Mouse (Mus musculus): ENCODE measurements at regions not wholly inside any gene's neighbourhood (a gene's known extent, or its start where the extent isn't known, plus 50 kb on each side); places are given as distances from the start of the nearest gene placed in this dataset.

- no peak for DNase-seq (ENCODE audit: extremely low read depth, low read depth)
These were observed 340.9 kb downstream of the Sox9 start for GRCm38 (mm10) chr11:113122964-113123363.

GRCm38 (mm10) chr11:113125832-113126231 is 343.8 kb downstream of the Sox9 start:
- DNase-seq (ENCODE audit: extremely low read depth, low read depth) = no peak

DNA sequence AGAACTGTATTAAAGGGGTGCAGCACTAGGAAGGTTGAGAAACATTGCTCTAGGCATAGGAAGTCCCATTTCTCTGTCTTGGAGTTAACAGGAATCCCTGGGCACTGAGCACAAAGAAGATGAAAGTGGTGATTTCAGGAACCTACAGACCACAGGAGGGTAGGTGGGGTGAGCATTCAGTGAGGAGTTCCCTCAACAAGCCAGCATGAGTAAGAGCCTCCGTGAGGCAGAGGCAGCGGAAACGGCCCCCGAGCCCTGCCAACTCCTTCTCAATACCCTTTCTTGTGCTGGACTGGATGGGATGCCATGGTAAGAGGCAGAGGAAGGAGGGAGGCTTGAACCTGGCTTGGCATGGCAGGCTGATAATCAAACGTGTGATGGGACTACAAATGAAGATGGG is 347.2 kb downstream of the Sox9 start:
- DNase-seq (ENCODE audit: extremely low read depth, low read depth) = no peak

- no peak for DNase-seq (ENCODE audit: extremely low read depth, low read depth)
These were observed 348.0 kb downstream of the Sox9 start for GRCm38 (mm10) chr11:113129975-113130374.

GRCm38 (mm10) chr11:113132078-113133064 is 350.3 kb downstream of the Sox9 start:
- no peak for DNase-seq (ENCODE audit: extremely low read depth, low read depth)

DNA sequence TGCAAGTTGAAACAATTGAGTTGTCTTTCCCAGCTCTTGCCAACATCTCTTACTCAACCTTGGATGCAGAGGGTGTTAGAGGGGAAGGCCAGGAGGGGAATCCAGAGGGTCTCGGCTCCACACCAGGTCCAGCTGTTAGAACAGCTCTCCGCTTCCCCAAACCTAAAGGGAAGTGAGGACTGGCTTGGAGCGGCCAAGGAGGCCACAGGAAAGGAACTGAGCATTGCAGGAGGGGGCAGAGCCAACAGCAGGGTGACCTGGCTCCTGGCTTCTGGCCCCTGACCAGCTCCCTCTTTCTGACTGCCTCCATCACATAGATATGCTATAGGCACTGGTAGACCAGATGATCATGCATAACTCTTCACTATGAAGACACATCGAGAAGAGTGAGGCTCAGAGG is 351.4 kb downstream of the Sox9 start:
- no peak for DNase-seq (ENCODE audit: extremely low read depth, low read depth)

- DNase-seq (ENCODE audit: extremely low read depth, low read depth) = no peak
These were observed 353.2 kb downstream of the Sox9 start for GRCm38 (mm10) chr11:113135261-113135660.

- no peak for DNase-seq (ENCODE audit: extremely low read depth, low read depth)
These were observed 356.4 kb downstream of the Sox9 start for GRCm38 (mm10) chr11:113138462-113138861.

DNA sequence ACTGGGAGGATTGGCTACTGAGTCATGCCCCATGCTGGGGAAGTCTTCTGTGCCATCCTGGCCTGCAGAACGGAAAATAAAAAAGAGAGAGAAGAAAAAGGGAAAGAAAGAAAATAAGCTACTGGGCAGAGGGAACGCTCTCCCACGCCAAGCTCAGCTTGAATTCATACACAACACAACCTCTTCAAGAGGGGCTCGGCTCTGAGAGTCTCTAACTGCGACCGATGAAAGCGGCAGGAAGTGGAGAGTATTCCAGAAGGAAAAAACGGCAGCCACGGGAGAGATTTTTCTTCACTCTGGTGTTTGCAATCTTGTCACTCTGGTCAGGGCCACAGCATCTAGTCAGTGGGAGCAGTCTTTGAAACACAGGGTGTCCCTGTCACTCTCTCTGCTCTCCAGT is 358.6 kb downstream of the Sox9 start:
- DNase-seq (ENCODE audit: extremely low read depth, low read depth) = no peak

DNA sequence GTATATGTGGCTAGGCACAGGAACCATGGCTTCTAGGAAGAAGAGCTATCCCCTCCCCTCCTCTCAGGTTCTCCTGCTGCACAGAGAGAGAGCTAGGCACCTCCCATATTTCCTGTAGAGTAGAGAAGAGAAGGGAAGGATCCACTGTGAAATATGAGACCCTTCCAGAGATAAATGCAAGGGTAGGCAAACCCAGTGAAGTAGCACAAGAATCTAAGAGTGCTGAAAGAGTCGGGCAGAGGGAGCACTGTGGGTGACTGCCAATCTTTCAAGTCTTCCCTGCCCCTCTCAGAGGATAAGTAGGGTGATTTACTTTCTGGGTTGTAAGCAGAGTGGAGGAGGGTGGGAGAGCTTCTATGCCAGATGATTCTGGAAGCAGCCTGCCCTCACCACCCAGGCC is 360.8 kb downstream of the Sox9 start:
- DNase-seq (ENCODE audit: extremely low read depth, low read depth) = no peak

- DNase-seq (ENCODE audit: extremely low read depth, low read depth) = no peak
These were observed 362.0 kb downstream of the Sox9 start for GRCm38 (mm10) chr11:113143839-113144627.

- DNase-seq (ENCODE audit: extremely low read depth, low read depth) = no peak
These were observed 363.7 kb downstream of the Sox9 start for GRCm38 (mm10) chr11:113145721-113146120.

GRCm38 (mm10) chr11:113146762-113147161 is 364.7 kb downstream of the Sox9 start:
- DNase-seq (ENCODE audit: extremely low read depth, low read depth) = no peak

DNA sequence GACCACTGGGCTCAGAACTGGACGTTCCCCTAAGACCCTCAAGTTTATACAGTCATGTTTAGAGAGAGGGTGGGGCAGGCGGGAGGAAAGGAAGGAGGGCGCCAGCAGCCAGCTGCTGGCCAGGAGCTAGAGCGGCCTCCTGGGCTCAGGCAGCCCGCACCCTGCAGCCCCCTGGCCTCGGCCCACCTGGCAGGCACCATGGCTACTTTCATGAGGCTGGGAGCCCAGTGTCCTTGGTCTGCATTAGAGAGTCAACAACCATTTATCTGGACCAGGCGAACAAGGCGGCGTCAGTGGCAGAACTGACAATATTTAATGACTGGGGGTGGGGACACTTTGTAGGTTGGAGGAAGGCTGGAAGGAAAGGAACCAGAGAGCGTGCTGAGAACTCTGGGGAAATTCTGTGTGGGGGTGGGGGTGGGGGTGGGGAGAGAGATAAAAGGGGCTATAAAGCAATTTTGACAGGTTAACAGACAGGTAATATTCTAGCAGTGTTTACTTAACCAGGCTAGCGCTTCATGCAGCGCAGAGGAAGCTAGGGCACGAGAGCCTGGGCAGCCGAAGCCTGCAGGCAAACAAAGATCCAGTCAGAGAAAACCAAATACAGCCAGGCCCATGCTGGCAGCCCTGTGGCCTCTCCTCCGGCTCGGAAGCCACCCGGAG is 365.6 kb downstream of the Sox9 start:
- no peak for DNase-seq (ENCODE audit: extremely low read depth, low read depth)

GRCm38 (mm10) chr11:113148198-113148537 is 366.1 kb downstream of the Sox9 start:
- DNase-seq (ENCODE audit: extremely low read depth, low read depth) = no peak

- no peak for DNase-seq (ENCODE audit: extremely low read depth, low read depth)
These were observed 373.5 kb downstream of the Sox9 start for GRCm38 (mm10) chr11:113155515-113155914.

GRCm38 (mm10) chr11:113163941-113164340 is 381.9 kb downstream of the Sox9 start:
- no peak for DNase-seq (ENCODE audit: extremely low read depth, low read depth)

GRCm38 (mm10) chr11:113164510-113164909 is 382.5 kb downstream of the Sox9 start:
- no peak for DNase-seq (ENCODE audit: extremely low read depth, low read depth)

- no peak for DNase-seq (ENCODE audit: extremely low read depth, low read depth)
These were observed 383.2 kb downstream of the Sox9 start for GRCm38 (mm10) chr11:113165069-113165795.

DNA sequence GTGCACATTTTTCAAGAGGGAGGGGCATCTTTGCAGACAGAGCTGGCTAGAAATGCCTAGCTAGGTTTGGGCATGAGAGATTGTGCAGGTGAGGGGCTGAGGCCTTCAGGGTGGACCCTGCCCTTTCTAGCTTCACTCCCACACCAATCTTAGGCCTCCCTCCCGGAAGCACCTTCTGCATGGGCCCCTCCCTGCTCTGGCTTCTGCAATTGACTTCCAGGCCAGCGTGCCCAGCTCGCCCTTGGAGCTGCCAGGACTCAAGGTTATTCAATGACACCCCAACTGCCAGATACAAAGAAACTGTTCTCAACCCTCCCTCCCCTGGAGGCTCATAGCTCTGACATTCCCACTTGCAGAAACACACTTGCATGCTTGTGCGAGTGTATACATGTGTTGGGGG is 384.5 kb downstream of the Sox9 start:
- no peak for DNase-seq (ENCODE audit: extremely low read depth, low read depth)

DNA sequence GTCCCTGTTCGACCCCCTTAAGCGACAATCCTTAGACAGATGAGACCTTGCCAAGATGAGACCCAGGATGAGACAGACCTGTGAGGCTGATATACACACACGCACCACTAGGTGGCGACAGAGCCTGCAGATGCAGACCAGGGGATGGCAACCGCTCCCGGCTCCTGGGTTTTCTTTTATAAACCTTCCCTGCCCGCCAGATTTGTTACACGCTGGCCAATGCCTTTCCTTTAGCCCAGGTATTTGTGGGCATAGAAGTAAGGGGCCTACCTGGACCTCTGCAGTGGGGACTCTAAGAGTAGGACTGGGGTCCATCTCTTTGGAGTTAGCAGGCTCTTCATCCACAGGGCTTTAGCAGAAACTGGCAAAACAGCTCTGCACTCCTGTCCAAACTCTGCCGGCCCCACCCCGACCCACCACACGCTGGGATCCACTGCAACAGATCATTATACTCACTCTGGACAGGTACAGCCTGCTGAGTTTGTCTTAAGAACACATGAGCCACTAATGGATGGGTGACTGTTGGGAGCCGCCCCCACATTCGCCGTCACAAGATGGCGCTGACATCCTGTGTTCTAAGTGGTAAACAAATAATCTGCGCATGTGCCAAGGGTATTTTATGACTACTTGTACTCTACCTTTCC is 390.6 kb downstream of the Sox9 start:
- DNase-seq (ENCODE audit: extremely low read depth, low read depth) = peak; percentile 54
